Mouse (Mus musculus): ENCODE measurements around the gene Arhgap33.
"Not testable (repeated sequence)": the region's sequence is repeated elsewhere in the genome, so short reads cannot be mapped to it uniquely, and the experiment has no call there.

GRCm38 (mm10) chr7:30476136-30476535 lies 58.7 kb downstream of the Arhgap33 start:
- TF ChIP-seq POLR2A (IDR thresholded peaks at IDR 0.05; ENCODE audit: borderline replicate concordance, extremely low read depth, insufficient read depth, insufficient read length, poor library complexity, severe bottlenecking); CTCF (IDR thresholded peaks at IDR 0.05; ENCODE audit: borderline replicate concordance, extremely low read depth, insufficient read depth, insufficient read length): not testable (repeated sequence)
